9 mouse cellular contexts compared by ENCODE assay signal in the genomic region with DNA sequence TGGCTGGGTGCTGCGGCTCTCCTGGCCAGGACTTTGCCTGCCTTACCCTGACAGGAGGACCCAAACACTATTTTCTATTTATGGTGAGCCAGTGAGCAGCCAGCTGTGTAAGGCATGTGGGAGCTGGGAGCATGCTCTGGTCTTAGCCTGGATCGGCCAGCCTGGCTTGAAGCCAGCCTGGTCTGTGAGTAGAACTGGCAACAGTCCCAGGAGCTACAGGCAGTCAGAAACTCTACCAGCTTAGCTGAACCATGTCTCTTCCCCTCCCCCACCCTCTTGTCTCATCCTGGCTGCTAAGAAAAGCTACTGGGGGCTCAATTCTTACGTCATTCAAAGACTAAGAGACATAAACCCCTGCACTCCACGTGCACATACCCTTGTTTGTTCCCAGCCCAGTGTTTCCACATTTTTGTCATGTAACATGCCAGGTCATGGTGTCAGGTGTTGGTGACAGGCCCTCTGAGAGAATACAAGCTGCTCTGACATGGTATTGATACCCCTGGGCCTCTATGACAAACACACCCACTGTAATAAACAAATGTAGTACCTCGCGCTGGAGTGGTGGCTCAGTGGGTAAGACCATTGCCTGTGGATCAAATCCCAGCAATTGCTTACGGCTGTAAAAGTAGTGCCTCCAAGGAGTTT.
A peak's percentile ranks its signal among the peaks of the same experiment; 100 is the strongest.
DNase-seq lines count a peak whose midpoint lies in the region; ATAC-seq lines count a peak whose summit lies in the region.
"Had no signal": no experiment of that assay in that cellular context is flagged by ENCODE, and none has a peak within 500 bp of the region (broad histone marks: within the 10 kb centered on the region; RNA-seq: fewer than 3 reads in every experiment).

No protein-coding gene starts in this region.

- no peaks in the 10 kb centered on the region for H3K9me3 ChIP-seq in intestine, embryonic 15.5 days
- H3K9me3 ChIP-seq in limb, embryonic 13.5 days = no peaks in the 10 kb centered on the region
- H3K9me3 ChIP-seq in neural tube, embryonic 13.5 days = no peaks in the 10 kb centered on the region

- H3K27ac ChIP-seq in intestine, embryonic 15.5 days = 0 out of 2 replicates have a peak overlapping the region, but pooled peaks have one; percentile 11
- H3K27ac ChIP-seq in limb, embryonic 13.5 days = peak overlapping the region; percentile 67; the same call in 1 of the 2 replicates
- no peak overlapping the region for H3K27ac ChIP-seq in neural tube, embryonic 13.5 days (replicated peaks)
- H3K27ac ChIP-seq: liver, embryonic 14.5 days had no signal

- no peak overlapping the region for H3K9ac ChIP-seq in intestine, embryonic 15.5 days
- H3K9ac ChIP-seq in limb, embryonic 13.5 days = no peak overlapping the region
- H3K9ac ChIP-seq in neural tube, embryonic 13.5 days = no peak overlapping the region
- H3K9ac ChIP-seq: liver, embryonic 14.5 days had no signal

- peak; percentile 83 for ATAC-seq in intestine, embryonic 15.5 days
- peak; percentile 90 for ATAC-seq in limb, embryonic 13.5 days (ENCODE audit: low FRiP score, low read depth)
- ATAC-seq in neural tube, embryonic 13.5 days (ENCODE audit: low read depth) = peak; percentile 92
- ATAC-seq in monocyte, adult 5-6 weeks (replicated peaks; ENCODE audit: insufficient number of reproducible peaks, low FRiP score, low TSS enrichment, poor library complexity, severe bottlenecking) = no peak

- 44% methylated on average over 7 of the region's 7 CpGs for whole genome bisulfite sequencing in intestine, embryonic 15.5 days
- WGBS in limb, embryonic 13.5 days = 41% methylated on average over 7 of the region's 7 CpGs
- WGBS in neural tube, embryonic 13.5 days = 46% methylated on average over 7 of the region's 7 CpGs

- DNase-seq in NIH3T3 (ENCODE audit: low read depth) = peak; percentile 93
- peak; percentile 79 for DNase-seq in adrenal gland, postnatal 25 days
- peak; percentile 76 for DNase-seq in gastrocnemius, postnatal 25 days
- peak; percentile 39 for DNase-seq in yolk sac, embryonic 10.5 days (ENCODE audit: low spot score)

- no peaks in the 10 kb centered on the region for H3K27me3 ChIP-seq in intestine, embryonic 15.5 days (replicated peaks)
- no peaks in the 10 kb centered on the region for H3K27me3 ChIP-seq in limb, embryonic 13.5 days
- no peaks in the 10 kb centered on the region for H3K27me3 ChIP-seq in neural tube, embryonic 13.5 days

- H3K4me3 ChIP-seq in intestine, embryonic 15.5 days (replicated peaks) = no peak overlapping the region
- no peak overlapping the region for H3K4me3 ChIP-seq in limb, embryonic 13.5 days
- H3K4me3 ChIP-seq in neural tube, embryonic 13.5 days = no peak overlapping the region

- peaks cover 13% of the 10 kb centered on the region; the same call in 1 of the 2 replicates for H3K4me1 ChIP-seq in intestine, embryonic 15.5 days (replicated peaks)
- H3K4me1 ChIP-seq in limb, embryonic 13.5 days = peaks cover 18% of the 10 kb centered on the region
- peaks cover 19% of the 10 kb centered on the region for H3K4me1 ChIP-seq in neural tube, embryonic 13.5 days (replicated peaks)

- peak overlapping the region; percentile 20; the same call in 1 of the 2 replicates for H3K4me2 ChIP-seq in intestine, embryonic 15.5 days (replicated peaks)
- peak overlapping the region; percentile 35; the same call in 1 of the 2 replicates for H3K4me2 ChIP-seq in limb, embryonic 13.5 days (replicated peaks)
- H3K4me2 ChIP-seq in neural tube, embryonic 13.5 days = no peak overlapping the region

- no peaks in the 10 kb centered on the region for H3K36me3 ChIP-seq in intestine, embryonic 15.5 days
- no peaks in the 10 kb centered on the region for H3K36me3 ChIP-seq in limb, embryonic 13.5 days
- H3K36me3 ChIP-seq in neural tube, embryonic 13.5 days = no peaks in the 10 kb centered on the region

Comparison
In these comparisons a context has a peak if more than half of its experiments do, and no peak if none do; other contexts are left out.
1. DNase-seq: peak in every context shown above with its lines; median percentile 93 in NIH3T3; 79 in adrenal gland, postnatal 25 days; 76 in gastrocnemius, postnatal 25 days; 39 in yolk sac, embryonic 10.5 days.